Mouse (Mus musculus): ENCODE results near the gene Ranbp17.

The Ranbp17 gene

GRCm38 (mm10) chr11:33228186-33228585 lies 285.4 kb downstream of the Ranbp17 start:
- no peak for DNase-seq

DNA sequence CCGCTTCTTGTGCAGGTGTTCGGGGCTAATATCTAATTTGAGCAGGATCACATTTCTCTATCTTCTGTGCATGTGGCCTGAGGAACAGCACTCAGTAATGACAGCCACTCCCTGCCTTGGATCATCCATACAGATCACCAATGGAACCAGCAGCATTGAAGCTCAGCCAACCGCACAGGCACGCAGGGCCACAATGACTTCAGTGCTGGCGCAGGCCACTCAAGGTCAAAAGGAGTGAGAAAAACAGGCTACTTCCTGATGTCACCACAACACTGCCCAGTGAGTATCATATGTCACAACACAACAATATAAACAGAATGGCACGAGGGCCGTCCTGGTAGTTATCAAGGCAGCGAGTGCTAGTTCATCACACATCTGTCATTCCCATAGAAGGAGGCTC lies 287.0 kb downstream of the Ranbp17 start:
- DNase-seq: no peak

- DNase-seq: no peak
Measured at GRCm38 (mm10) chr11:33221566-33222365, 291.8 kb downstream of the Ranbp17 start.

DNA sequence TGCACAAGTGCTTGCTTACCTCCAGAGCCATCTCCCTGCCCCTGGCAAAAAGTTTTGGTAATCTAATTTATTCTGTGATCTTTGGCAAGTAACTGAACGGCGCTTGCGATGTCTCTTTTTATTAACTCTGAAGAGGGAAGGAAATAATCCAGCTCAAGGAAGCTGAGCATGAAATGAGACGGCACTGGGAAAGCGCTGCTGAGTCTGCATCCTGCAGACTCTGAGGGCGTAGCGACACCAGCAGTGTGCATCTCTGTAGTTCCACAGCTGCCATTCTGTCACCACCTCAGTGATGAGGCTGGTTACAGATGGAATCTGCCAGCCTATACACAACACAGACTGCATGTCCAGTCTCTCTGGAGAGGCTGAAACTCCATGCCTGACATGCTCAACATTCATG lies 292.8 kb downstream of the Ranbp17 start:
- DNase-seq: no peak

GRCm38 (mm10) chr11:33217384-33218079 lies 296.0 kb downstream of the Ranbp17 start:
- no peak for DNase-seq

GRCm38 (mm10) chr11:33207411-33207810 lies 306.1 kb downstream of the Ranbp17 start:
- DNase-seq: no peak

GRCm38 (mm10) chr11:33204966-33205365 lies 308.6 kb downstream of the Ranbp17 start:
- no peak for DNase-seq

DNA sequence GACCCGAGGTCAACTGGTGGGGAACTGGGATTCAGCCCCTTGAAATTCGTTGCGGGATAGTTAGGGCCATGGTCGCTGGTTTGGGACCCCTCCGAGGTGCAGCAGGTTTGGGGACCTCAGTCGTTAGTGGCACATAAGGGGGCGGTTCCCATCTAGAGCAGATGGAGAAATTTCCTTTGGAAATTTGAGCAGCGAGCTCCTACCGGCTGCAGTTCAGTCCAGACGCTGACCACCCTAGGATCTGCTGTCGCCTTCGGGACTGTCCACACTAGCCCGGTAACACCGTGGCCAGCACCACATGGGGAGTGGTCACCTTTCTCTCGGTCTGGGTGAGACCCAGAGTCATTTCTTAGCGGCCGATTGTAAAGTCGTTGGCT lies 309.2 kb downstream of the Ranbp17 start:
- no peak for DNase-seq

DNA sequence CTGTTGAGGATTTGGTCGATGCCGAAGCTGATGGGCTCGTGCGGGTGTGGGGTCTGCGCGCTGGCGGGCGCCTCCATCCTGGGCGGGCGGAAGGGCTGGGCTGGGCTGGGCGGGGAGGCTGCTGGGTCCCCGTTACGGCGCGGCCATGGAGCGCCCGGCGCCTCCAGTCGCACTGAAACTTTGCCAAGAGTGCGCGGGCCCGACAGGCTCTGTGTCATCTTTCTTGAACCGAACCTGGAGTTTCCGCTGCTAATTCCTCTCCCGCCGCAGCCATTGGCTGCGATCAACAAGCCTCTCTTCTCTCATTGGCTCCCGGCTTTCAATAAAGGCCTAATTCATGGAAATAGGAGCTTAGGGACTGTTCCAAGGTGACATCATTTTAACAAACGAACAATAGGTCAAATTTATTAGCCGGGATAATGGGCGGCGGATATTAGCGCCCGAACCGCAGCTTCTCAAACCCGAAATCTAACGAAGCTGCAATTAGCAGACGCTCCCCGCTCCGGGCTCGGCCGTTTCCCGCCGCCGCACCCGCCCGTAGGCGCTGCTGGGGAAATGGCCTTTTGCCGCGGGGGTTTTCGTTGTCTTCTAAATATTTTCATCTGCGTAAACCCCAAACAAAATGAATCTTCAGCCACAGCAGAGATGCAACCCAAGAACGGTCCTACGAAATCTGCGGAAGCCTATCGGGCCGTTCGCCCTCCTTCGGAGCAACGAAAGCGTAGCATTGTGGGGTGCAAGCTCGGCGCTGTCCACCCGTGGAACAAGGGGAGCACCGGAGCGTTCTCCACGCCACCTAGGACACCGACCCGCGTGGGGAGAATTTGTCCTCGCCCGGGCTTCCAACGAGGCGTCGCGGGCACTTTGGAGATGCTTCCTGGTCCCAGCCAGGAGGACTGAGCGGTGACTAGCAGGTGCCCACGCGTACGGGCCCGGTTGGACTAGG lies 309.9 kb downstream of the Ranbp17 start, which contains the start of gene Tlx3:
Gene Tlx3, minus strand, starts transcription at position 207 of the 946 bp plus-strand sequence.
- DNase-seq: no peak

DNA sequence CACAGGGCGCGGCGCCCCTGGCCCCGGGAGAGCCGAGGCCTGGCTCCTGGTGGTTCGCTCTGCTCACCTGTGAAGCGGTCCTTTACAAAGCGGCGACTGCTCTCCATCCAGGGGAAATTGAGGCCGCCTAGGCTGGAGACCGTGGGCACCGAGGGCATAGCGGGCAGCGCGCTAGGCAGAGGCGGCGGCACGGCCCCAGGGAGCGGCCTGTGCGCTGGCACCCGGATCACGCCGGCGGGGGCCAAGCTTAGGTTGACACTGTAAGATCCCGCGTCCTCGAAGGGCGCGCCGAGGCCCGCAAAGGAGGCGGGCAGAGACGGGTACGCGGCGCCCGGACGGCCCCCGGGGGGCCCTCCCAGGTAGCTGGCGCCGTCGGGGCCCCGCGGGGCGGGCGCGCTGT lies 310.6 kb downstream of the Ranbp17 start:
- no peak for DNase-seq

DNA sequence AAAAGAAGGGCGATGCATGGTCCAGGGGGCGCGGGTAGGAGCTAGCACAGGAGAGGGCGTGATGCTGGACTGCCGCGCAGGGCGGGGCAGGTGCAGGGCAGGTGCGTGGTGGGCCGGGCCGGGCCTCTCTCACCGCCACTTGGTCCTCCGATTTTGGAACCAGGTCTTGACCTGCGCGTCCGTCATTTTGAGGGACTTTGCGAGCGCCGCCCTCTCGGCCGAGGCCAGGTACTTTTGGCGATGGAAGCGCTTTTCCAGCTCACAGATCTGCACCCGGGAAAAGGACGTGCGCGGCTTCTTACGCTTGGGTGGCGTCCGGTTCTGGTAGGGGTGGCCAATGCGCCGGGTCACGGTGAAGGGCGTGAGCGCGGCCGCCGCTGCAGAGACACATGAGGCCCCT lies 311.2 kb downstream of the Ranbp17 start:
- DNase-seq: no peak

GRCm38 (mm10) chr11:33201626-33202010 lies 311.9 kb downstream of the Ranbp17 start:
- DNase-seq: no peak

DNA sequence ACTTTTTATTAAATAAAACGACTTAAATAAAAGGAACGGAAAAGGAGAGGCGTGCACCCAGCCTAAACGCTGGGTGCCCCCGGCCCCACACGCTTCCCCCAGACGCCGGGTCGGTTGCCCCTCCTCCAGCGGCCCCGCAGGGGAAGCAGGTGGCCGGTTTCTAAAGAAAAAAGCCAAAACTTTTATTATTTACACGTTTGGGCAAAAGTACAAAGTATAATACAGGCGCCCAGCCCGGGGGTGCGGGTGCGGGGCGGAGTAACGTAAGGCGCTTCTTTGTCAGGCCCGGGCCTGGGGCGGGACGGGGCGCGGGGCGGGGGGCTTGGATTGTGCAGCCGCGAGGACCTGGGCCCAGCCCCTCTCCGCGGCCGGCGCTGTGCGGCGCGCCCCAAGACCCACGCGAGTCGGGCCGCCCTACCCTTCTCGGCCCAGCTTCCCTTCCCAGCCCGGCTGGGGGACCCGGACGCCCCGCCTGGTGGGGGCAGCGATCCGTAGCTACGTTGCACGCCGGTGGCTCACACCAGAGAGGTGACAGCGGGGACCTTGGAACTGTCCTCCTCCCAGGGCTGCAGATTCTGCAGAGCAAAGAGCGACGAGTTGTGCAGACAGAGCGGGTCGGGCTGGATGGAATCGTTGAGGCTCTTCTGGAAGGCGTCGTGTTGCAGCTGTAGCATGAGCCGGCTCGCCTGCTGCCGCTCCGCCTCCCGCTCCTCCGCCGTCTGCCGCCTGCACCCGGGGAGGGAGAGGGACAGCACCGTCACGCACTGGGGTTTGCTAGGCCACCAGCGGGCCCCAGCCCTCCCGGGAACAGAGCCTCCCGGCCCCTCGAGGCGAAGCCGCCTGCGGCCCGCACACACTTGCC lies 312.6 kb downstream of the Ranbp17 start:
- no peak for DNase-seq

- no peak for DNase-seq
Measured at GRCm38 (mm10) chr11:33199906-33200763, 313.4 kb downstream of the Ranbp17 start.

DNA sequence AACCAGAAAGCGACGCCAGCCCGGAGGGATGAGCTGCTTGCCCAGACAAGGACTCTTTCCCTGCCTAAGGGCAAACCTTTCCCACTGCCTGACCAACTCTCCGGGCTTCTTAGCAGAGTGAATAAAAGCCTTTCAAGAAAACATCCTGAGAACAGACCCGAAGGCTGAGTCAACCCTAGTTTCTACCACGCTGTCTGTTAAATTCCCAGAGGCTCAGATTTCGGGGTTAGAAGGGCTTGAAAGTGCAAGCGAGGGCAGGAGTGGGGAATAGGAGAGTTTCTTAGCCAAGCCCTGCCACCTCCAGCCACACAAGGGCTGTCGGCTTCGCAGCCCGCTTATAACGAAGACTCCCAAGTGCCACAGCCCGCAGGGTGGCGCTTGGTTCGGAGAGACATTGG lies 314.4 kb downstream of the Ranbp17 start:
- no peak for DNase-seq

GRCm38 (mm10) chr11:33198351-33199116 lies 315.0 kb downstream of the Ranbp17 start:
- DNase-seq: no peak

GRCm38 (mm10) chr11:33197673-33198072 lies 315.9 kb downstream of the Ranbp17 start:
- no peak for DNase-seq

DNA sequence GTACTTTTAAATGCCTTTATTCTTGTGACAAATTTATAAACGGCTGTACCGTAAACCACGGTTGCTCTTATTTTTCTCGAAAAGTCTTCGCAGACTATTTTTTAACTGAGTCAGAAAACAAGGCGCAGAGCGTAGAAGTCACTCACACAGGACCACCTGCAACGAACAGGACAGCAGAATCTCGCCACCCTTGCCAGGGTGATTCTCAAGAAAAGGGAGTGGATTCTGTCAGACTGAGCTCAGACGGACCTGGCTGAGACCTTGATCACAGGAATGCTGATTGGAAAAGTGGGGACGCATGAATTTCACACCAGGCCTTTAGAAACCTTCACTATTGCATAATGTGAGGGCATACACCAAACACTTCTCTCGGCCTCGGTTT lies 316.4 kb downstream of the Ranbp17 start:
- no peak for DNase-seq

DNA sequence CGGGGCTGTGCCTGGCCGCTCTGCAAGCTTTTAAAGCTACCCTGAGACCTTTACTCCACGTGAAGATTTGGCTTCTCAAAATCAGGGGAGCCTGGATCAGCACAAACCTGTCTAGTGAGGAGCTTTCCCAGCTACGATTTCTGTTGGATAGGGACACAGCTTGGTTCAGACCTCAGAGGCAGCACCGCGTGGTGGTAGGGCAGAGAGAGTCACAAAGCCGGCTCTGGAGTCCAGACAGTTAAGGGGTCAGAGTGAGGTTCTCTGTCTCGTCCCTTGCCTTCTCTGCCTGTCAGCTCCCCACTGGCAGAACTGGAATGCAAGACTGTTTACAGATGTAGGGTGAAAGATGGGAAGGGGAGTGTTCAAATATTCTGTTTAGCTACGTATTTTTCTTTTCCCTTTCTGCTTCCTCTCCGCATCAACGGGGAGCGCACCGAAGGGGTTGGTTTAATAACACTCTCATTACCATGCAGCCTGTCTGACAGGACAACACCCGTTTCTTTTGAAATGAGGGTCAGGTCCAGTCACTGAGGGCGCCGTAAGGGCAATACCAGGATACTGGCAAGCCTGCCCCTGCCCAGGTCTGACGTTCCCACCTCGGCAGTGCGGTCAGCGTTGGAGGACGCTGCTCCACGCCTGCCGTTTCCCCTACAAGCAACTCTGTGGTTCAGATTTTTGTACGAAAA lies 317.0 kb downstream of the Ranbp17 start:
- DNase-seq: no peak

Measured in lung, postnatal 36 days (tissue).